Comparison of ENCODE assay signal across 27 mouse cellular contexts in the genomic region with DNA sequence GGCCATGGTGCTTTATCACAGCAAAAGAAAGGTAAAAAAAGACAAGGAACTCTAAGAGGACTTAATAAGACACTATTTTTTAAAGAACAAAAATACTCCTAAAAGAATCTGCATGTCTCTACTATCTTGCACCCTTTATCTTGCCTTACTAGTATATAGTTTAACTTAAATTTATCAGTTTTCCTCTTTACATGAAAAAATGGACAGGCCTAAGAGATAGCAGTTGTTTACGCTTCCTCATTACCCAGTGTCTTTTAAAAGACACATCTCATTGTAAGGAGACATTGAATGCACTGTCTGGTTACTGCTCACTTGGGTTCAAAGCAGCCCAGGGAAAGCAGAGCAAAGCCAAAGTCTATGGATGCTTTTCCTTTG. TPM values are rescaled to one million over a fixed set of nuclear protein-coding genes. Genes with fewer than 3 reads are reported as not detected.
DNase-seq lines count a peak whose midpoint lies in the region; ATAC-seq and TF ChIP-seq lines count a peak whose summit lies in the region.
"Had no signal": no experiment of that assay in that cellular context is flagged by ENCODE, and none has a peak within 500 bp of the region (broad histone marks: within the 10 kb centered on the region; RNA-seq: fewer than 3 reads in every experiment).

No protein-coding gene starts in this region.

- H3K9me3 ChIP-seq in heart, embryonic 10.5 days, result no peaks in the 10 kb centered on the region
- H3K9me3 ChIP-seq in liver, embryonic 15.5 days (replicated peaks), result no peaks in the 10 kb centered on the region
- H3K9me3 ChIP-seq in liver, embryonic 11.5 days (ENCODE audit: control insufficient read depth, low read length), result no peaks in the 10 kb centered on the region
- no peaks in the 10 kb centered on the region for H3K9me3 ChIP-seq in MEL (replicated peaks; ENCODE audit: insufficient read depth, low read length)
- H3K9me3 ChIP-seq: embryonic facial prominence, embryonic 13.5 days; embryonic facial prominence, embryonic 15.5 days; forebrain, embryonic 10.5 days; forebrain, embryonic 12.5 days; G1E had no signal

- H3K36me3 ChIP-seq in heart, embryonic 10.5 days, result no peaks in the 10 kb centered on the region; the same call in 1 of the 2 replicates
- H3K36me3 ChIP-seq in liver, embryonic 15.5 days (replicated peaks), result peaks cover 36% of the 10 kb centered on the region
- H3K36me3 ChIP-seq in liver, embryonic 11.5 days (ENCODE audit: control insufficient read depth, insufficient read depth, low read length), result no peaks in the 10 kb centered on the region
- H3K36me3 ChIP-seq in MEL (ENCODE audit: control insufficient read depth in 1 of 2, insufficient read depth in 2 of 2, low read length in 2 of 2), result peaks cover 0 to 18% of the 10 kb centered on the region in 2 experiments; a peak in 2 of 4 replicates
- H3K36me3 ChIP-seq: embryonic facial prominence, embryonic 13.5 days; embryonic facial prominence, embryonic 15.5 days; forebrain, embryonic 10.5 days; forebrain, embryonic 12.5 days had no signal

- no peak for TF ChIP-seq RAD21 in MEL (IDR thresholded peaks at IDR 0.05; ENCODE audit: low read depth, low read length)

- H3K4me3 ChIP-seq in heart, embryonic 10.5 days, result no peak overlapping the region
- H3K4me3 ChIP-seq in left cerebral cortex, adult 2 months, result no peak overlapping the region
- H3K4me3 ChIP-seq in liver, embryonic 15.5 days (replicated peaks), result no peak overlapping the region
- no peak overlapping the region for H3K4me3 ChIP-seq in liver, embryonic 11.5 days (ENCODE audit: low read depth, low read length)
- no peak overlapping the region for H3K4me3 ChIP-seq in MEL (ENCODE audit: control insufficient read depth in 1 of 2, insufficient read depth in 1 of 2, low read depth in 2 of 2, low read length in 2 of 2)
- H3K4me3 ChIP-seq: embryonic facial prominence, embryonic 13.5 days; embryonic facial prominence, embryonic 15.5 days; erythroblast, embryonic 14.5 days; forebrain, embryonic 10.5 days; forebrain, embryonic 12.5 days had no signal

- peak; percentile 69 for TF ChIP-seq EP300 in MEL (IDR thresholded peaks at IDR 0.05; ENCODE audit: low read depth in 1 of 2, low read length in 2 of 2)

- ATAC-seq in liver, embryonic 15.5 days (ENCODE audit: insufficient read depth), result no peak
- ATAC-seq in liver, embryonic 11.5 days (replicated peaks; ENCODE audit: low FRiP score), result no peak
- ATAC-seq: CD4-positive, CD25-positive, alpha-beta regulatory T cell, adult 4 months; forebrain, embryonic 14.5 days had no signal

- H3K4me2 ChIP-seq in liver, embryonic 15.5 days, result no peak overlapping the region
- H3K4me2 ChIP-seq in liver, embryonic 11.5 days, result no peak overlapping the region
- H3K4me2 ChIP-seq: embryonic facial prominence, embryonic 13.5 days; embryonic facial prominence, embryonic 15.5 days; forebrain, embryonic 12.5 days had no signal

- peaks cover 45% of the 10 kb centered on the region for H3K4me1 ChIP-seq in heart, embryonic 10.5 days
- peaks cover 51% of the 10 kb centered on the region for H3K4me1 ChIP-seq in liver, embryonic 15.5 days (replicated peaks)
- peaks cover 22% of the 10 kb centered on the region for H3K4me1 ChIP-seq in liver, embryonic 11.5 days (replicated peaks; ENCODE audit: control insufficient read depth, insufficient read depth, low read length)
- H3K4me1 ChIP-seq in MEL (ENCODE audit: control insufficient read depth in 1 of 2, insufficient read depth in 2 of 2, low read length in 2 of 2), result peaks cover 12 to 18% of the 10 kb centered on the region in 2 experiments
- H3K4me1 ChIP-seq: forebrain, embryonic 10.5 days; forebrain, embryonic 12.5 days had no signal

- no peak for DNase-seq in heart, embryonic 10.5 days (ENCODE audit: low spot score)
- no peak for DNase-seq in heart, adult 8-10 months (ENCODE audit: low spot score)
- DNase-seq in left cerebral cortex, adult 2 months (ENCODE audit: extremely low spot score in 1 of 2, low spot score in 2 of 2), result no peak
- no peak for DNase-seq in left cerebral cortex, postnatal 36 days (ENCODE audit: low spot score in 2 of 2)
- DNase-seq in liver, embryonic 11.5 days (ENCODE audit: low spot score), result no peak
- peak; percentile 34 for DNase-seq in MEL (ENCODE audit: low read depth, low spot score)
- DNase-seq: adrenal gland, adult 2 months; adrenal gland, postnatal 10 days; adrenal gland, postnatal 25 days; B cell, adult 2 months; cerebellum, adult 11 months; cerebellum, adult 18-20 months; cerebellum, adult 8-10 months; cerebellum, adult 9-11 months; cerebellum, postnatal 14 days; cerebellum, postnatal 36 days; embryo, embryonic 11 days had no signal

- WGBS in heart, embryonic 10.5 days, result 80% methylated on average over 1 of the region's 1 CpGs
- WGBS in liver, embryonic 15.5 days (ENCODE audit: insufficient replicate concordance), result 43% methylated on average over 1 of the region's 1 CpGs
- WGBS in liver, embryonic 11.5 days, result 64% methylated on average over 1 of the region's 1 CpGs

- H3K9ac ChIP-seq in liver, embryonic 15.5 days, result no peak overlapping the region
- no peak overlapping the region for H3K9ac ChIP-seq in liver, embryonic 11.5 days (ENCODE audit: low read depth, low read length)
- H3K9ac ChIP-seq in MEL (ENCODE audit: control insufficient read depth, low read depth, low read length, poor library complexity, severe bottlenecking), result no peak overlapping the region
- H3K9ac ChIP-seq: embryonic facial prominence, embryonic 13.5 days; embryonic facial prominence, embryonic 15.5 days; forebrain, embryonic 12.5 days had no signal

- no peak for TF ChIP-seq CTCF in left cerebral cortex, adult 2 months (IDR thresholded peaks at IDR 0.05)
- no peak for TF ChIP-seq CTCF in MEL (IDR thresholded peaks at IDR 0.05 in 2 of 3, conservative IDR thresholded peaks at IDR 0.05 in 1 of 3; ENCODE audit: control insufficient read depth in 1 of 3, insufficient read depth in 1 of 3, low read depth in 2 of 3, low read length in 3 of 3, poor library complexity in 1 of 3, severe bottlenecking in 1 of 3)

- H3K27ac ChIP-seq in heart, embryonic 10.5 days, result peak overlapping the region; percentile 47; the same call in 1 of the 2 replicates
- peak overlapping the region; percentile 24; the same call in 1 of the 2 replicates for H3K27ac ChIP-seq in left cerebral cortex, adult 2 months
- peak overlapping the region; percentile 41; the same call in 1 of the 2 replicates for H3K27ac ChIP-seq in liver, embryonic 15.5 days (replicated peaks)
- H3K27ac ChIP-seq in liver, embryonic 11.5 days (ENCODE audit: low read depth, low read length), result no peak overlapping the region
- peak overlapping the region; percentile 47 for H3K27ac ChIP-seq in MEL (ENCODE audit: control insufficient read depth, low read depth, low read length)
- H3K27ac ChIP-seq: embryonic facial prominence, embryonic 13.5 days; embryonic facial prominence, embryonic 15.5 days; forebrain, embryonic 10.5 days; forebrain, embryonic 12.5 days had no signal

- no peaks in the 10 kb centered on the region for H3K27me3 ChIP-seq in heart, embryonic 10.5 days (ENCODE audit: insufficient read depth, poor library complexity, severe bottlenecking)
- H3K27me3 ChIP-seq in liver, embryonic 15.5 days, result no peaks in the 10 kb centered on the region
- no peaks in the 10 kb centered on the region for H3K27me3 ChIP-seq in liver, embryonic 11.5 days (replicated peaks; ENCODE audit: control insufficient read depth, insufficient read depth, low read length)
- no peaks in the 10 kb centered on the region for H3K27me3 ChIP-seq in MEL (ENCODE audit: control insufficient read depth in 1 of 2, insufficient read depth in 2 of 2, low read length in 2 of 2)
- H3K27me3 ChIP-seq: CH12.LX; embryonic facial prominence, embryonic 13.5 days; embryonic facial prominence, embryonic 15.5 days; forebrain, embryonic 12.5 days had no signal

- no peak for TF ChIP-seq POLR2A in MEL (IDR thresholded peaks at IDR 0.05; ENCODE audit: control insufficient read depth in 1 of 2, insufficient read depth in 1 of 2, low read depth in 1 of 2, low read length in 2 of 2, poor library complexity in 1 of 2)

- intact Hi-C loops in left cerebral cortex, adult 2 months (cut with DNase I), result no loop called here
- intact Hi-C loops in left cerebral cortex, postnatal 36 days (cut with DNase I), result no loop called here

- H3K79me2 ChIP-seq in MEL (ENCODE audit: control insufficient read depth, insufficient read depth, low read length, poor library complexity), result no peaks in the 10 kb centered on the region

TF ChIP-seq in MEL, 35 proteins besides CTCF, POLR2A, EP300 and RAD21:
- TF ChIP-seq ETS1 (IDR thresholded peaks at IDR 0.05; ENCODE audit: low read depth, low read length) (peak; percentile 49; the same call in 1 of the 2 replicates), GATA1 (IDR thresholded peaks at IDR 0.05; ENCODE audit: low read depth, low read length) (peak; percentile 68), JUND (IDR thresholded peaks at IDR 0.05; ENCODE audit: low read depth, low read length) (no peak), CHD1 (IDR thresholded peaks at IDR 0.05; ENCODE audit: low read depth, low read length) (no peak), ZNF384 (IDR thresholded peaks at IDR 0.05; ENCODE audit: low read depth, low read length) (peak; percentile 66), E2F4 (IDR thresholded peaks at IDR 0.05; ENCODE audit: borderline replicate concordance, low read depth, low read length) (no peak), TCF12 (IDR thresholded peaks at IDR 0.05; ENCODE audit: low read depth, low read length) (0 out of 2 replicates have a peak, but pooled peaks have one; percentile 35), UBTF (IDR thresholded peaks at IDR 0.05; ENCODE audit: borderline replicate concordance, insufficient read depth, low read depth, low read length) (no peak), TBP (IDR thresholded peaks at IDR 0.05; ENCODE audit: low read depth, low read length) (no peak), HCFC1 (IDR thresholded peaks at IDR 0.05; ENCODE audit: low read depth, low read length) (no peak)

RNA-seq across cellular contexts. Expression of a gene that starts 13.7 kb away (rescaled TPM):
- polyA plus RNA-seq in heart, embryonic 10.5 days (2016; fragmentation: Nextera tagmentation; extraction: Ambion mirVana), result 131 and 248 TPM in 2 replicates
- 100 to 1,000 TPM; 470 to 539 (median 495) TPM for total RNA-seq in heart, adult 8-10 months (2022)
- 1 to 10 TPM; 3.6 to 5.2 TPM for total RNA-seq in left cerebral cortex, adult 2 months (2021)
- total RNA-seq in left cerebral cortex, postnatal 36 days (2021), result 1 to 10 TPM; 2.3 to 3.2 TPM
- 57.2 and 68.2 TPM in 2 replicates for polyA plus RNA-seq in liver, embryonic 15.5 days (2015; fragmentation: Nextera tagmentation; extraction: Ambion mirVana)
- 26.6 and 31.3 TPM in 2 replicates for polyA plus RNA-seq in liver, embryonic 11.5 days (2014; fragmentation: Nextera tagmentation; extraction: Ambion mirVana)
- total RNA-seq in MEL (2012; rRNA removed), result 6.7 and 10.4 TPM in 2 replicates
- polyA plus RNA-seq in MEL (2012; ENCODE audit: insufficient read depth in 1 of 2, insufficient read length in 2 of 2, low read depth in 1 of 2, low replicate concordance in 2 of 2, missing spikeins in 1 of 2), result 1 to 10 TPM in 1 of 2 experiments, not detected in 1; 9.5 TPM
- polyA plus RNA-seq: CD4-positive, CD25-positive, alpha-beta regulatory T cell, adult 4 months had no signal

Comparison
In these comparisons a context has a peak if more than half of its experiments do, and no peak if none do; other contexts are left out.
1. RNA of a gene that starts 13.7 kb away (total RNA-seq): 470 to 539 TPM in heart, adult 8-10 months; 6.7 to 10.4 TPM in MEL, 3.6 to 5.2 TPM in left cerebral cortex, adult 2 months and 2.3 to 3.2 TPM in left cerebral cortex, postnatal 36 days; every median in the first group is over 10 times any median in the second.